Mouse (Mus musculus) cerebellum, postnatal 36 days (tissue): ENCODE data around the gene Rffl.

Experiments used
- DNase-seq, 2 experiments: peaks; one replicate each; pipeline ENCODE4 v3.0.0; 2021 to 2022; ENCODE audit warnings: mixed read lengths in 2 of 2

Gene Rffl

DNA sequence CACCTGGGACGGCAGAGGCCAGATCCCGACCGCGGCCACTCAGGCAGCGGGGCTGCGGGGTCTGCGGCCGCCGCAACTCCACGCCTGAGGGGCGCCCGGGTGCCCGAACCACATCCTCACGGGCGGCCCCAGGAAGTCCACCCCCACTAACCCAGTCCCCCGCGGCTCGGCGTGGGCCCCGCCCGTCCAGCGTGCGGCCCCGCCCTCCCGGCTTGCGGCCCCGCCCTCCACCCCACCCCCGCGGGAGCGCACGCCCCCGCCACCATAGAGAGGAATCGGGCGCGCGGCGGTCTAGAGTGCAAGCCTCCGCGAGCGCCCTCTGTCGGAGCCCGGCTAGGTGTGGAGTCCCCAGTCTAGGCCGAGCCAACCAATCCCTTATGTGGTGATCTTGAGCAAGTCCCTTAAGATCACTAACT lies at the start of gene Rffl:
Gene Rffl, minus strand, starts transcription at position 180 of the 416 bp plus-strand sequence.
- peak; percentile 96 to 97 for DNase-seq

- no peak for DNase-seq
These were observed 49.8 kb upstream of the Rffl start for GRCm38 (mm10) chr11:82920768-82921167.

- peak; percentile 79 to 82 for DNase-seq
These were observed 43.8 kb upstream of the Rffl start for GRCm38 (mm10) chr11:82914711-82915352.

GRCm38 (mm10) chr11:82910679-82911389 lies 39.8 kb upstream of the Rffl start:
- DNase-seq = no peak

DNA sequence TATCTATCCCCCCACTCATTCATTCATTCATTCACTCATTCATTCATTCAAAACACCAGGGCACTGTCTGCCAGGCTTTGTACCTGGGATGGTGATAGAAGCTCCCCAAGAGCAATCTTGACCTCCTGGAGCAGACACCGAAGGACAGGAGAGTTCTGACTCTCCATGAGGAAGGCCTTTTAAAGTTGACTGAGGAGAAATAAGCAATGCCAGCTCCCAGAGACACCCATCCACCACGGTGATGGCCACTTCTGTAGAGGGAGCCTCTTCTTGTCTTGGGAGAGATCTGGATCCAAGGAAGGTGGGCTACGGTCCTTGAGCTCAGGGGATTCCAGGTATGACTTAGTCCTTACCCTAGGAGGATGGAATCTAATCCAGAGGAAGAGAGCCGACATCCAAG lies 39.2 kb upstream of the Rffl start, which contains the start of gene Unc45b:
Gene Unc45b, plus strand, starts transcription at position 301 of the 400 bp plus-strand sequence.
- DNase-seq = no peak

DNA sequence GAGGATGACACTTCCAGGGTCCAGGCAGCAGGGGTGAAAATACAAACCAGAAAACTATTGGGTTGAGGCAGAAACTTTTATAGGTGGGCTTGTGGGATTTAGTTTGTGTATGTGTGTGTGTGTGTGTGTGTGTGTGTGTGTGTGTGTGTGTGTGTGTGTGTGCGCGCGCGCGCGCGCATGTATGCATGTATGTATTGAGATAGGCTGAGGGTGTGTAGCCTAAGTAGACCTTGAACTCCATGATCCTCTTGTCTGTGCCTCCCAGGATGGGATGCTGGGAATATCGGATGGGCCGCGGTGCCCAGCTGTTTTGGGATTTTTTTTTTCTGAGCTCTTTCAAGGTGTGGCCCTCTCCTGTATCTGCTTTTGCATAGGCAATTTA lies 37.6 kb upstream of the Rffl start:
- DNase-seq = no peak

DNA sequence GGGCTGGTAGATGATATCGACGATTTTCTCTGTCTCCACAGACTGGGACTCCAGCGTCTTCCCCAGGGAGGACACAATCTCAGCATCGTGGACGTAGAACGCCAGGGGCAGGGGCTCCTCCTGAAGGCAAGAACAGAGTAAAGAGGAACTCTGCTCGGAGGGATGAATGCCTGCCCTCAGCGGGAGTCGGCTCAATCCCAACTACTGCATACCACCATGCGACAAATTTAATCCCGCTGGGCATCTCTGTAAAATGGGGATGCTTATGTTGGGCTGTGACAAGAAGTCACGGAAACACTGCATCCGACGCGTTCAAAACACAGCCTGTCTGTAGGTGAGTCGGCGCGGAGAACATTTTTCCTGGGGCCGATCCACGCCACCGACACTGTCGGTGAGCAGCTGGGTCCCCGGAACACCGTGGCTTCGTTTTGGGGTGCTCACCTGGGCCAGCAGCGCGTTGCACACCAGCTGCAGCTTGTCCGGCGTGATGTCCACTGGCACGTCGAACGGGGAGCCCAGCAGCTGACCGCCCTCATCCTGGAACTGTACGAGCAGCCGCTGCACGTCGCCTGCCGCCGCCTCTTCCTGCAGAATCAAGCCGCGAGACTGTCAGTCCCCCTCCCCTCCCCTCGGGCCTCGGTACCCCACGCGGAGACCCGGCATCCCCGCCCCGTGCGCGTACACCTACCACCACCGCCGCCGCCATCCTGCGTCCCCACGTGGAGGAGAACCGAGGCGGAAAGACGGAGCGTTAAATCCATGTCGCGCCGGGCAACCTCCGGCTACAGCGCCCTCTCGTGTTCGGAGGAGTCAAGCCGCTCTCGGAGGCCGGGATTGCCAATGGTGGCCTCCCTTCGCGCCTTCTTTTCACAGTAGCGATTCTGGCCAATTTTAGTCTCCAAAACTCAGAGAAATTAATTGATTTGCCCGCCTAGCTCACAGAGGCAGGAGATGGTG lies 36.9 kb upstream of the Rffl start, which contains the start of gene Nle1:
Gene Nle1, minus strand, starts transcription at position 761 of the 957 bp plus-strand sequence.
- peak; percentile 93 to 96 for DNase-seq

DNA sequence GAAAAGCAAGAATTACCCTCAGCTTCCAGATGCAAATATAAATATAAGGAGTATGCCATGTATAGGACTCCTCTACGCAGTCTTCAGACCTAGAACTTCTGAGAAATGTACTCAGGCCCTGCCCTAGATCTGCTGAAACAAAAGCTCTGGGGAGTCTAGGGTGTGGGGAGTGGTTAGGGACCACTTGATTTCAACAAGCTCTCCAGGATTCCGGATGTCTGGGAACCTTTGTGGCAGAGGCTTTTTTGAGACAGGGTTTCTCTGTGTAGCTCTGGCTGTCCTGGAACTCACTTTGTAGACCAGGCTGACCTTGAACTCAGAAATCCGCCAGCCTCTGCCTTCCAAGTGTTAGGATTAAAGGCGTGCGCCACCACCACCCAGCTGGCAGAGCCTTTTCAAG lies 34.8 kb upstream of the Rffl start:
- no peak for DNase-seq

DNA sequence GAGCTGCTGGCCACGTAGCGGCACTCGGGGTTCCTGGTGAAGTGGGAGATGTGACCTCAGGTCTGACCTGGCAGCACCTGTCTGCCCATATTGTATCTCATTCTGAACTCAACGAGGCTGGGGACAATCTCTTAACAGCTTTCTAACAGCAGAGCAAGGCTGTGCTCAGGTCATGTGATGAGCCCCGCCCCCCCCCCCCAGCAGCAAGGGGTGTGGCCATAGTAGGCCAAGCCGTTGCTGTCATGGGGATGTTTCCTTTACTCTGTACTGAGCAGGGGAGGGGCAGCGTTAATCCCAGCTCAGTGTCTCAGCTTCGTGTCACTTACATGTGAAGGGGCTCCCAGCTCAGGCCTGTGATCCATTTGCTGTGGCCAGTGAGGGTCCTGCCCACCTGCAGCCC lies 33.9 kb upstream of the Rffl start:
- DNase-seq = no peak

DNA sequence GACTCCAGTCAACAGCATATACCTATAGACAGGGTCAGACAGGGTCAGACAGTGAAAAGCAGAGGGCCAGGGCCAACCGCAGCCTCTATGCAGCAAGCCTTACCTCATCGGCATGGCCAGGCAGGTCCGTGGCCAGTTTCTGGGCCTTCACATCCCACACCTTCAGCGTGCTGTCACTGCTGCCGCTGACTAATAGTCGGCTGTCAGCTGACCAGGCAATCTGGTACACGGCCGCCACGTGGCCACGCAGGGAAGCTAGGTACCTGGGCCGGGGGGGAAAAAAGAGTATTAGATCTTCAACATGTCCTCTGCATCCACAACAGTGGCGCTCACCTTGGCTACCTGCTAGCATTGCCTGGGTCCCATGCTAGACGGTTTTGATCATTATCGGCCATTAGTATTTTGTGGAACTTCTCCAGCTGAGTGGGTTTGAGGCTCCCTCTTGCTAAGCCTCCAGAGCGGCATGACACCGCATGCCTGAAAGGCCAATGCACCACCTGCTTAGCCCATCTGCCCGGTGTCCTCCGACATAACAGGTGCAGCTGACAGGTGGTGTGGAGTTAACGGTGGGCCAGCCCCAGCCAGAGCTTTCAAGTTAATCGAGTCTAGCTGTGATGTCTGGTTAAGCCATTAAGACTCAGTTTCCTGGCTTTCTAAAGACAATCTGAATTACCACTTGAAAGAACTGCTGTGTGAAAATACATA lies 30.7 kb upstream of the Rffl start:
- peak; percentile 58 to 66 for DNase-seq

GRCm38 (mm10) chr11:82899720-82900119 lies 28.7 kb upstream of the Rffl start:
- no peak for DNase-seq

- DNase-seq = no peak
These were observed 26.5 kb upstream of the Rffl start for GRCm38 (mm10) chr11:82897478-82897877.

DNA sequence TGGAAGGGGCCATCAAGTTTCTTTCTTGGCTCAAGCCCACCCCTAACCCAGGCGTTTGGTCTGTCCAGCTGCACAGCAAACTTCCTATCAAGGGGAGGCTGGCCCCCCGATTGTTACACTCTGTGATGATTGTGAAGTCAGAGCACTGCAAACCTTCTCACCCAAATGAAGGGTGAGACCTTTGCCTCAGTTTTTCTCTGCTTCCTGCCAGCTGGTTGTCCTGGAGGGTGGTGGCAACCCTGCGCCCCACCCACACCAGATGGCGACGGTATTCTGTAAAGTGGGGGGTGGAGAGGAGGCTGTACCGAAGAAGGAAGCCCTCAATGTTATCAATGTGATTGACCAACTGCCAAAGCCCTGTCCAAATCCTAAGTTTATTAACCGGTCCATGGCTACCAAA lies 20.9 kb upstream of the Rffl start, which contains the start of gene Fndc8:
Gene Fndc8, plus strand, starts transcription at position 189 of the 400 bp plus-strand sequence.
- no peak for DNase-seq

DNA sequence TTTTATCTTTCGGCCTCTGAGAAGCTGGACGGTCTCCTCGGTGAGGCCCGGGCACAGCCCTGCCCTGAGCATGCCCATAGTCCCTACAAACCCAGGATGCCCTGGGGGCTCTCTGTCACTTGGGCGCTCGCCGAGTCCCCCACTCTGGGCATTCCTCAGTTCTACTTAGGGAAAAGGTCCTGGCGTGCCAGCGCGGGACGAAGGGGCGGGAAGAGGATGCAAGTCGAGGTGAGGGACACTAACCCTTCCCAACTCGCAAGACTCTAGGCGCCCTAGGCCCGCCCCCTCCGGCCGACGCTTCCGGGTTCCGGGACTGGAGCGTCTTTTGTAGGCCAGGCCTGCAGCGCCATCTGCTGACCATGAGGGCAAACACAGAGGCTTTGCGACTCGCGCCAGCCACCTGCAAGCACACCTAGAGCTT lies 19.3 kb upstream of the Rffl start, which contains the start of gene Rad51d:
Gene Rad51d, minus strand, starts transcription at position 273 of the 421 bp plus-strand sequence.
- peak; percentile 95 to 96 for DNase-seq

GRCm38 (mm10) chr11:82889524-82890341 lies 18.7 kb upstream of the Rffl start:
- peak; percentile 21 to 29 for DNase-seq

DNA sequence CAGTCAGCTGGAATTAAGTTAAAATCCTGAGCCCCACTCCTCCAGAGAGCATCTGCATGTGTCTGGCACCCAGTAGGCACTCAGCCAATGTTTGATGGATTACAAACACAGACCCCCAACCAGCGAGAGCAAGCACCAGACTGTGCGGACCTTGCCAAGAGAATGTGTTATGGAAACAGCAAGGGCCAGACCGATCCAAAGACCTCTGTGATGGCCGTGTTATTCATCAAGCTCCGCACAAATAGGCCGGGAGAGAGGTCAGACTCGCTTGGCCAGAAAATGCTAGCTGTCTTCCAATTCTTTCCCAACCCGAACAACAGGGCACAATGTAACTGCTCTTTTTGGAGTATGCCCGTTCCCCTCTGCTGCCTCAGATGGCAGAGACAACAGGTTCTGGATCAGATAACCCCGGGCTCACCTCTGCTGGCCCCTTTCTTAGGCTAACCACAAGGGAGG lies 17.5 kb upstream of the Rffl start:
- DNase-seq = no peak

DNA sequence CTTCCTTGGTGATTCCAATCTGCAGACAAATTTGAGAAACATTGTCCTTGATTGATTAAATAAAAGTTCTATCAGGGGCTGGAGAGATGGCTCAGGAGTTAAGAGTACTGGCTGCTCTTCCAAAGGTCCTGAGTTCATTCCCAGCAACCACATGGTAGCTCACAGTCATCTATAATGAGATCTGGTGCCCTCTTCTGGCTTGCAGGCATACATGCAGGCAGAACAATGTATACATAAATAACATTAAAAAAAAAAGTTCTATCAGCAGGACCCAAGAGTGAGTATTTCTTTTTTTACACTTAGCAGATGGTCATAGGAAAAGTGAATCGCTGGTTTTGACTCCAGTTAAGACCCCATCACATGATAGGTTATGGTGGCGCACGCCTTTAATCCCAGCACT lies 15.5 kb upstream of the Rffl start:
- no peak for DNase-seq

GRCm38 (mm10) chr11:82883180-82883579 lies 12.2 kb upstream of the Rffl start:
- no peak for DNase-seq

GRCm38 (mm10) chr11:82877726-82878344 lies 6.8 kb upstream of the Rffl start:
- DNase-seq = no peak

DNA sequence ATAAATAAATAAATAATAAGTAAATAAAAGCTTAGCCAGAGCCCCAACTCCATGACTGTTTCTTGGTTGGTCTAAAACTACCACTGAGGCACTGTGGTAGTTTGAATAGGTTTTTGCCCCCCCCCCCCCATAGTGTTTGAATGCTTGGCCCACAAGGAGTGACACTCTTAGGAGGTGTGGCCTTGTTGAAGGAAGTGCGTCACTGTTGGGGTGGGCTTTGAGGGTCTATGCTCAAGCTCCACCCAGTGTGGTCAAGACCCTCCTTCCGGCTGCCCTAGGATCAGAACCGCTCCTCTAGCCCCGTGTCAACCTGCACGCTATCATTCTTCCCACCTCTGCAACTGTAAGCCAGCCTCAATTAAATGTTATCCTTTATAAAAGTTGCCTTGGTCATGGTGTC lies 4.6 kb upstream of the Rffl start:
- DNase-seq = no peak

DNA sequence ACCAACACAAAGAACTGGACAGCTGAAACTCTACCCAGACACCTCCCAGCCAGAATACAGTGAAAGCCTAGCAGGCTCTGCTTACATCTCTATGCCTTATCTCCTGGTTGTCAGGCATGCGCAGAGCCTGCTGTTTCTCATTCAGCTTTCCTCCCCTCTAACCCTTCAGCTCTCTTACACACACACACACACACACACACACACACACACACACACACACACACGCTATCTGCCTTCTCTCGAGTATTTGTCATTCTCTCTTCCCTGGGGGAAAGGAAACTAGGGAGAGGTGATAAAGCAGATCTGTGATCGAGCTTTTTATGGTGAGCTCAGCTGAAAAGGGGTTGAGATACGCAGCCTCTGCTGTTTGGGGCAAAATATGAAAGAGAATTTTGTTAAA lies 3.9 kb upstream of the Rffl start:
- DNase-seq = no peak
